Mouse (Mus musculus): ENCODE data around the gene Nus1. TPM values are rescaled to one million over a fixed set of nuclear protein-coding genes. Genes with fewer than 3 reads are reported as not detected.

The Nus1 gene
- total RNA-seq, 2 experiments from 2014 or later, result 38.7 to 38.8 TPM

DNA sequence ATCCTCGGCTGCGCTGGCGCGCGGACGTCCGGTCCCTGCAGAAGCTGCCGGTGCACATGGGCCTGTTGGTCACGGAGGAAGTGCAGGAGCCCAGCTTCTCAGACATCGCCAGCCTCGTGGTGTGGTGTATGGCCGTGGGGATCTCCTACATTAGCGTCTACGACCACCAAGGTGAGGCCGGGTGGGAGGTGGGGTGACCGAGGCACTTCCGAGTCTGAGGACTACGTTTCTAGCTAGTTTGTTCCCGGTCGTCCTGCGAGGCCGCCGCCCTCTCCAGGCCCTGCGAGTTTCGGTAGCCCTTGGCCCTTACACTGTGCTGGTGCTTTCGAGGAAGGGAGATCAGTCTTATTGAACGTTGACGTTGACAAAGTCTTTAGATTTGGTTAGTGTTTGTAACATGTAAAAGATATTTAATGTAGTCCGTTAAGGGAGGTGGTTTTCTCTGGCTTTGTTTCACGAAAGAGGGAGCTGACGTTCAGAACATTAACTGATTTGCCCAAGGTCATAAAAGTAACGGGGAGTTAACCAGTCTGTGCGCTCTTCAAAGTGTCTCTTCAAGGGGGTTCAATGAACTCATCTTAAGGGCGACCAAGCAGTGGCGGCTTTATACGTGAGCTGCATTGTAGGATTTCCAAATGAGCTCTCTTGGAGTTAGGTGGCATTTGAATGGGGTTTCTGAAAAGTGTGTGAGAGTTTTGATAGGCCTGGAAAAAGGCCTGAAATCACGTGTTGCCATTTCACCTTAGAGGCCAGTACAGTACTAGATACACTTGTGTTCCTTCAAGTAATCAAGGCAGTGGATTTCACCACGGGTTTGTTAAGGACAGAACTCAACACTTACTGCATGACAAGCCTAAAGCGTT lies 882 bp downstream of the Nus1 start:
- DNase-seq, result peak; percentile 11 to 55

DNA sequence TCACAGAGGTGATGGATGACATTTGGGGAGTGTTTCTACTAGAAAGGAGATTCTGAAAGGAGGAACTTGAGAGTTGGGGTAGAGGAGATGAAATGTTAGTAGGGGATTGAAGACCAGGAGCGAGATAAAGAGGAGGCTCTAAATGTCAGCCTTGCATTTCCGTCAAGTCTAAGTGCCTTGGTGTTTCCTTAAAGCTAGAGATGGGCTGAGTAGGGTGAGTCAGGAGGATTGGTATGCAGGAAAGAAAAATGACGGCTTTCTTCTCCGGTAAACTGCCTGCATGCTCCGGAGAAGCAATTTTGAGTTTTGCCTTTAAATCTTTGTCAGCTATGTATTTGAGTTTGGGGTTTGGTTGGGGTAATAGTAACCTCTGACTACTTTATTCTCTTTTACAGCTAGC lies 1.6 kb downstream of the Nus1 start:
- DNase-seq, result no peak

DNA sequence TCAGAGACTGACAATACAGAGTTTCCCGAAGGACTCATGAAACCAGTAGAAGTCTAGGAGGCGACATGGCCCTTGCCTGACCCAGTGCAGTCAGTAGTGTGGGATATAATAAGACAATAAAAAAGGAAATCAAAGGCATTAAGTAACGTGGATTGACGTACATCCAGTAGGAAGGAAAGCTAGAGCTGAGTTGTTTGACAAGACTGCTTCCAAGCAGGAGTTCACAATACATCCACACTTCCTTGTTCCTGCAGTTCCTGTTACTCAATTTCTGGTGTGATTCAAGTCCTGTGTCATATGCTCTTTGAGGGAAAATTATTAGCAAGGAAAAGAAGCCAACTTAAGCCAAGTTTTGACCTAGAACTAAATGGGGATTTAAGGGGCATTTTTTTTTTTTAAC lies 2.1 kb downstream of the Nus1 start:
- DNase-seq, result peak in 1 of 2 experiments; percentile 31

- DNase-seq, result no peak
These were observed 3.2 kb downstream of the Nus1 start for GRCm38 (mm10) chr10:52420526-52420925.

DNA sequence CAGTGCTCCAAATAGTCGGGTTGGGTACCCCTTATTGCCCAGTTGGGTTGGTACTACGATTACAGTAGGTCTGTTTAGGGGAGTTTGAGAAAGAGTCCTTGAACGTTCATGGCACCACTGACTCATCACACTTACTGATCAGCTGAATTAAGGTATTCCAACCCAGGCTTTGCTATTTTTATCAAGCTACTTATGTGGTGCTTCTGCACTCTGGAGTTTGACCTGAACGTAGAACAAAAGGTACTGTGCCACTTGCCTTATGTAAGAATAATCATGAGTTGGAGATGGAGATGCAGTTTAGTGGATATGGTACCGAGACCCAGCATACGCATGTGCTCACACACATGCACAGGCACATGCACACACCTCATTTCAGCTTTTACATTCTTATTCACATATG lies 4.4 kb downstream of the Nus1 start:
- DNase-seq, result peak in 1 of 2 experiments; percentile 44

GRCm38 (mm10) chr10:52423097-52423496 lies 5.8 kb downstream of the Nus1 start:
- peak in 1 of 2 experiments; percentile 13 for DNase-seq

DNA sequence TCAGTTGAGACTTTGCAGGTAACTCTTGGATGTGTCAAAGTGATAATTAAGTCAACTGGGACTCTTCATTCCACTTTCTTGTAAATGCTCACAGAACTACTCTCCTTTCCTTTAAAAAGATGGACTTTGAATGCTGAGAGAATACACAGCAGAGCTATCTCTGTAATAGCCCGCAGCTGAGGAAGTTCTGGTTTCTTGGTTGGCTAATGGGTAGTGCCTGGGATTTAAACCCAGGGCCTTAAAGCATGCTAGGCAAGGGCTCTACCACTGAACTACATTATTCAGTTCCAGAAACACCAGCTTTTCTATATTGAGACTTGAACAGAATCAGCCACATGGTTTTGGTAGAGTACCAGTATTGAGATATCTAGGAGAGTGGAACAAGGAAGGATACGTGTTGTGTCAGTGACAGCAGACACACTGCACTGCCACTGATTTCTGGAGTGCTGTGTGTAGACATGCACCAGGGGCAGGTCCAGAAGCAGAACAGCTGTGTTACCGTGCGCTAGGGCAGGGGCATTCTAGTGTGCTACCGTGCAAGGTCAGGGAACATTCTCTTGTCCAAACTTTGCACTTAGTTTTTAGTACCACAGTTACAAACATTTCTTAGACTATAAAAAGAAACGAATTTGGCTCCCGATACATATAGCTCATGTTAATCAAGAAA lies 9.1 kb downstream of the Nus1 start:
- DNase-seq, result no peak

- DNase-seq, result peak in 1 of 2 experiments; percentile 2
These were observed 10.5 kb downstream of the Nus1 start for GRCm38 (mm10) chr10:52427634-52428415.

DNA sequence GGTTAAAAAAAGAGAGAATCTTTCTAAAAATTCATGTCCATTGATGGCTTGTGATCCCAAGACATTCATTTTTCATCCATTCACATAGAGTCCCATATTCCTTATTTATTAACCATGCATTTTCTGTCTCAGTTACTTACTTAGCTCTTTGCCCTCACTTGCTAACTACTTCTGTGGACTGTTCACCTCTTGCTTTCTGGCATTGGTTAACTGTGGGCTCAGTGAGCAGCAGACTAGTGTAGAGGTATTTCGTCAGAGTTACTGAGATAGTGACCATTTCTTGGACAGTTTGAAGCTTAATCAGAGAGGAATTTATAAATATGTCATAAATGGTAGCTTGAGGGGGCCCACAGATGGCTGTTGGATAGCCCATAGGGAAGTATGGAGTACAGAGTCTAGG lies 13.6 kb downstream of the Nus1 start:
- DNase-seq, result no peak

DNA sequence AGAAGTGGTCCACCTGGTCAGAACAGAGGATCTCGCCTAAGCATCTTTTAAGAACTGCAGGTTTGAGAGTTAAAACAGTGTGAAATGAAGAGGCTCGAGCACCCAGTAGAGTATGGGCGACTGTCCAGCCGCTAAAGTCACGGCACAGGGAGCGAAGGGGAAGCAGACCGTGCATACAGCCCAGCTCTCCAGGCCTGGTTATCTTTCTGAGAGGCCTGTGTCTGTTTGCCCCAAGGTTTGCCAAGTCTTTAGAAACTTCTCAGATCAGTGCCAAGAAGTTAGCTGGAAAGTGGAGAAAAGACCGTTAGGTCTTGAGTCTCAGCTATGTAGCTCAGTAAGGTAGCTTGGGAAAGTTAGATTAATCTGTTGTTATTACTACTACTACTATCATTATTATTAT lies 17.5 kb downstream of the Nus1 start:
- DNase-seq, result peak in 1 of 2 experiments; percentile 13

- DNase-seq, result no peak
These were observed 43.3 kb downstream of the Nus1 start for GRCm38 (mm10) chr10:52460614-52461013.

- DNase-seq, result no peak
These were observed 46.8 kb downstream of the Nus1 start for GRCm38 (mm10) chr10:52463941-52464739.

DNA sequence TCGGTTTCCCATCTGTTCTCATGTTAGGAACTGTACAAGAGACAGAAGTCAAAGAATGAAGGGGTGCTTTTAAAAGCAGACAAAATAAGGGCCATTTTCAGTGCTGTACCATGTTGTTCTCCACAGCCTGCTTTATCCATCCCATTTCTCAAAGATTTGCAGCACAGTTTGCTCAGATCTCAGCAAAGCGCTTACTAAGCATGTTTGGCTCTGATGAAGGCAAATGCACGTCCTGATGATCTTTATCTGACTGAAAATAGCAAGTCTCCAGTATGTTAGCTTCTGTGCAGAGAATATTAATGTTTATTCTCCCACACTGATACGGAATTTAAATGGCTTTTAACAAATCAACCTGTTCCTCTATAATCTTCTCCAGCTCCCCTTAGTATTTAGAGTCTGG lies 54.2 kb downstream of the Nus1 start:
- no peak for DNase-seq

Other genes starting within 250 kb of the Nus1 start
- gene Ros1, start 222.3 kb upstream of the Nus1 start, total RNA-seq (2021), result not detected
- 1 to 10 TPM; 3.9 to 5.9 TPM for gene Dcbld1, start 183.9 kb upstream of the Nus1 start, total RNA-seq (2021)
- gene Gm26741, start 58.8 kb upstream of the Nus1 start, total RNA-seq (2021), result not detected
- 10 to 100 TPM; 12.2 to 13.1 TPM for gene Gopc, start 35.4 kb upstream of the Nus1 start, total RNA-seq (2021)
- gene Nepn, start 28.6 kb upstream of the Nus1 start, total RNA-seq (2021), result under 1 TPM; 0.21 to 0.40 TPM